Mouse (Mus musculus): ENCODE measurements at regions not wholly inside any gene's neighbourhood (a gene's known extent, or its start where the extent isn't known, plus 50 kb on each side); places are given as distances from the start of the nearest gene placed in this dataset.
A peak's percentile ranks its signal among the peaks of the same experiment; 100 is the strongest.

DNA sequence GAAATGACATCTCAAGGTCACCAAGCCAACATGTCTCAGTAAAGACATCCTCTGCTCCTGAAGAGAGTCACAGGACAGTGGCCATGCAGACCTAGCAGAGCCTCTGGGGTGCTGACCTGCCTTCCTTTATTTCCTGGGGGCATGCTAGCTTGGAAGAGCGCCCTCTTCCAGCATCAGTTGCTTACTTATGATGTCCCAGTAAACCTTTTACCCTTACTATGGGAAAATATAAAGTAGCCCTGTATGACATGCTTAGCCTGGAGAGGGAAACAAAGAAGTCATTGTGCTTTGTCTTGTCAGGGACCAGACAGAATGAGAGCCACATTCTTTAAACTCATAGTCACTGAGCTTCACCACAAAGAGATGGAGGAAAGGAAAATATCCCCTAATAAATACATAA is 82.9 kb downstream of the Postn start:
- no peaks in the 10 kb centered on the region for H3K36me3 ChIP-seq
- peaks cover 17% of the 10 kb centered on the region for H3K4me1 ChIP-seq
- H3K27ac ChIP-seq (replicated peaks): no peak overlapping the region
- DNase-seq (ENCODE audit: low spot score): no peak
- whole genome bisulfite sequencing: 72% methylated on average over 1 of the region's 1 CpGs
- H3K9me3 ChIP-seq (replicated peaks): no peaks in the 10 kb centered on the region
- no peak overlapping the region for H3K4me3 ChIP-seq
- H3K27me3 ChIP-seq (ENCODE audit: low read depth, poor library complexity, severe bottlenecking): no peaks in the 10 kb centered on the region

DNA sequence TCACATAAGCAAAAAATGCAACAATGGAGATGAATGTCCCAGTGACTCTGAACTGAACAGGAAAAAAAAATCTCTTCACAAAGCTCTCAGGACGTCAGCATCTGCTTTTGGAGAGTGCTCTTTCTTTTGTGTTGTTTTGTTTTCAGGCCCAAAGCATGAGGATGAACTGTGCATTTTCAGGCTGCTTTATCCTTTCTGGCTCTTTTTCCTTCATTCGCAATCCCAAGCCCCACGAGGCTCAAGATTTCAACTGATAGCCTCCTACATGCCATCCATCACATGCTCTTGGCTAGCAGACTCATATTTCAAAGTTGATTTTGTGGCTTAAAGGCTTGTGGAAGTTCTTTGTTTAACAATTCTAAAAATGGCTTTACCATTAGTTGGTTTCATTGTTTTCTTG is 86.0 kb downstream of the Postn start:
- DNase-seq (ENCODE audit: low spot score): no peak
- no peaks in the 10 kb centered on the region for H3K27me3 ChIP-seq (ENCODE audit: low read depth, poor library complexity, severe bottlenecking)
- no peak overlapping the region for H3K4me3 ChIP-seq
- peak overlapping the region; percentile 57 for H3K27ac ChIP-seq (replicated peaks)
- H3K9me3 ChIP-seq (replicated peaks): no peaks in the 10 kb centered on the region
- peaks cover 17% of the 10 kb centered on the region for H3K4me1 ChIP-seq
- 41% methylated on average over 3 of the region's 3 CpGs for WGBS
- H3K36me3 ChIP-seq: no peaks in the 10 kb centered on the region

DNA sequence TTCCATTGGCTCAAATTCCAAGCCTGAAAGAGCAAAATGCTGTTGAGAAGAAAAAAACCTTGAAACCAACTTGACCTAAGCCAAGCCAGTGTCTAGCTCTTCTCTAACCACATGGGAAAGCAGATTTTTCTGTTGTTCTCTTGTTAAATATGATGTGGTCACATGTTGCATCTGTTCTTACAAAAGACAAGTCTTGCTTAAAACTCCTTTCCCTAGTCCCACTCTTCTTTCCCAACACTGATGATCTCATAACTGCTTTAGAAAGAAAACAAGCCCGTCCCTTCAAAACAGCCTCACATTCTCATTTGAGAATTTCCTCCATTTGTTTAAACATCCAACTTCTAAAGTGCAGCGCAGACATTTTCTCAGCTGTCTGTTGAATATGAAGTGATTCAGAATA is 96.5 kb downstream of the Postn start:
- no peaks in the 10 kb centered on the region for H3K4me1 ChIP-seq
- no peak overlapping the region for H3K4me3 ChIP-seq
- H3K27me3 ChIP-seq (ENCODE audit: low read depth, poor library complexity, severe bottlenecking): no peaks in the 10 kb centered on the region
- whole genome bisulfite sequencing: 91% methylated on average over 2 of the region's 2 CpGs
- H3K27ac ChIP-seq (replicated peaks): no peak overlapping the region
- H3K36me3 ChIP-seq: no peaks in the 10 kb centered on the region
- peaks cover 3% of the 10 kb centered on the region; the same call in 1 of the 2 replicates for H3K9me3 ChIP-seq (replicated peaks)
- no peak for DNase-seq (ENCODE audit: low spot score)

DNA sequence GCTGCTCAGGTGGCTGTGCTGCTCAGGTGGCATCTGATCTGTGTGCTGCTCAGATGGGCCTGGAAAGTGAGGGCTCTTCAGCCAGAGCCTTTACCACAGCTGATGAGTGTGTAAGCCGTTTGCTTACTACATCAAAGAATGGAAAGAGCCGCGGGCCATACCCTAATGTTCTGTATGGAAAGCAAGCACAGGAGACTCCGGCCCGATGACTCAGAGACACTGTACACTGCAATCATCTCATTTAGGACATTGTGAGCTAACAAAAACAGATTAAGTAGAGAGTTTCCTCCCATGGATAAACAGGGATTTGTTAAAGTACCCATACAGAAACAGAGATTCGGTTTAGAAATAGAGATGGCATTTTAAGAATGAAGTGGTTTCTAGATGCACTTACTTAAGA is 100.5 kb downstream of the Postn start:
- Histone ChIP-seq H3K27ac (replicated peaks) (no peak overlapping the region), H3K4me3 (no peak overlapping the region), H3K9me3 (replicated peaks) (peaks cover 3% of the 10 kb centered on the region; the same call in 1 of the 2 replicates), H3K27me3 (ENCODE audit: low read depth, poor library complexity, severe bottlenecking) (no peaks in the 10 kb centered on the region), H3K36me3 (no peaks in the 10 kb centered on the region), H3K4me1 (no peaks in the 10 kb centered on the region)
- WGBS: 94% methylated on average over 6 of the region's 6 CpGs
- DNase-seq (ENCODE audit: low spot score): no peak

DNA sequence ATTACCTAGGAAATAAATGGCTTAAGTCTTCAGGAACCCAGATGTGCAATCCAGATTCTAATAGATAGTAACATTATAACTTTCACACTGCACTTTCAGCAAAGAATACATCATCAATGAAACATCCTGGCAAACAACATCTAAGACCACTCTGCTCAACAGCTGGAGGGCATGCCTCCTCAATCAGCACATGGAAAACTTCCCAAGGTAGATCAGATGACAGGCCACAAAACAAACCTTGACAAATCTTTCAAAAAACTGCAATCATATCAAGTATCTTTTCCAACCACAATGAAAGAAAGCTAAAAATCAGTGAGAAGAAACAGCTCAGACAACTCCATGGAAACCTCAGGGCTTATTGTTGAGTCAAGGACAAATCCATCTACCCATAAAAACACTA is 105.2 kb downstream of the Postn start:
- Histone ChIP-seq H3K36me3 (no peaks in the 10 kb centered on the region), H3K4me1 (no peaks in the 10 kb centered on the region), H3K4me3 (no peak overlapping the region), H3K27ac (replicated peaks) (no peak overlapping the region), H3K9me3 (replicated peaks) (peaks cover 3% of the 10 kb centered on the region; the same call in 1 of the 2 replicates), H3K27me3 (ENCODE audit: low read depth, poor library complexity, severe bottlenecking) (no peaks in the 10 kb centered on the region)
- DNase-seq (ENCODE audit: low spot score): no peak

DNA sequence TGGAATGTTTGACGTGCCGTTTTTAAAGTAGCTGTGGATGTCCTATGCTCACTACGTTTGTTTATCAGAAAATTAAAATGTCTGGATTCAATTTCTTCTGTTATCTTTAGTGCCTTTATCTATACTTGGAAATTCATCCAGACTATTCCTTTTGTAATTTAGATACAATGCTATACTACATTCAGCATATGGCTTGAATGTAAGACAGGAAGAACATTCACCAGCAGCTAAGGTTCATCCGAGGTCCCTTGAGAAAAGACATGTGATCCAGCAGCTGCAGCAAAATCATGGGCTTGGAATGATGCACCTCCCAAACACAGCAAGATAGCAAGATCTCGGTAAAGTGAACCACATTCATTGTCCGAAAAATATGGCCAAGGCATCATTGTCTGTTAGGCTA is 113.3 kb downstream of the Postn start:
- Histone ChIP-seq H3K4me3 (no peak overlapping the region), H3K27me3 (ENCODE audit: low read depth, poor library complexity, severe bottlenecking) (no peaks in the 10 kb centered on the region), H3K36me3 (no peaks in the 10 kb centered on the region), H3K27ac (replicated peaks) (no peak overlapping the region), H3K9me3 (replicated peaks) (no peaks in the 10 kb centered on the region), H3K4me1 (no peaks in the 10 kb centered on the region)
- 87% methylated on average over 6 of the region's 6 CpGs for WGBS
- no peak for DNase-seq (ENCODE audit: low spot score)

DNA sequence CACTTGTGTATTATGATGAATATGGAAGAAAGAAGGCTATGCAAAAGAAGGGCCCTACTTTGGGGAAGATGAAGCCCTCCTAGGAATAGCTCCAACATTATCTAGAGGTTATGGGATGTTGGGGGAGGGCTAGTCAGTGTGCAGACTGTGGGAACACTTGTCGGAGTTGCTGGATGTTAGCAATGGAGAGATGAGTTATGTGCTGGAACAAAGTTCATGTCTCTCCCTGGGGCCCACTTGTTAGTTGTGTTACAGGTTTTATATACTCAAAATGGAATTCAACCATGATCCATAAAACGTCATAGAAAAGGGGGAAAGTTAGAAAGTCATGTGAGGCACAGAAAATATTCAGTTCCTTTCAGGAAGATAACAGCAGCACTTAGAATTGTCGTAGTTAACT is 115.0 kb downstream of the Postn start:
- WGBS: 85% methylated on average over 3 of the region's 3 CpGs
- Histone ChIP-seq H3K27ac (replicated peaks) (no peak overlapping the region), H3K4me1 (no peaks in the 10 kb centered on the region), H3K9me3 (replicated peaks) (no peaks in the 10 kb centered on the region), H3K27me3 (ENCODE audit: low read depth, poor library complexity, severe bottlenecking) (no peaks in the 10 kb centered on the region), H3K36me3 (no peaks in the 10 kb centered on the region), H3K4me3 (no peak overlapping the region)
- DNase-seq (ENCODE audit: low spot score): no peak

DNA sequence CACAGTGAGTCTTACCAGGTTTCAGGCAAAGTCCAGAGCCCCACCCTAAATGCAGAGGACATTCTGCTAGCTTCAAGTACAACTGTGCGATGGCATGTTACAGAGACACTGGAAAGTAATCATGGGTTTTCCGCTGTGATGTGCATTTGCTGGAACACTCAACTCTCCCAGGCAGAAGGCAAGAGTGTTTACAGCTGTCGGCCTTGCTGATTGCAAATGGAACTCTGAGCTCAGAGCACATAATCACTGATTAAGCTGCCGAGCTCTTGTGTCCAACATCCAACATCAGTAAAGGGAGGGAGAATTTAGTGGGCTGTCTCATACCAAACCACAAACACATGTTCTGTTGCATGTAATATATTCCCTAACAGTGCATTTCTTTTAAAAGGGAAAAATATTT is 117.1 kb downstream of the Postn start:
- DNase-seq (ENCODE audit: low spot score): no peak
- Histone ChIP-seq H3K9me3 (replicated peaks) (no peaks in the 10 kb centered on the region), H3K4me3 (no peak overlapping the region), H3K4me1 (no peaks in the 10 kb centered on the region), H3K36me3 (no peaks in the 10 kb centered on the region), H3K27me3 (ENCODE audit: low read depth, poor library complexity, severe bottlenecking) (no peaks in the 10 kb centered on the region), H3K27ac (replicated peaks) (no peak overlapping the region)
- 90% methylated on average over 4 of the region's 4 CpGs for WGBS

DNA sequence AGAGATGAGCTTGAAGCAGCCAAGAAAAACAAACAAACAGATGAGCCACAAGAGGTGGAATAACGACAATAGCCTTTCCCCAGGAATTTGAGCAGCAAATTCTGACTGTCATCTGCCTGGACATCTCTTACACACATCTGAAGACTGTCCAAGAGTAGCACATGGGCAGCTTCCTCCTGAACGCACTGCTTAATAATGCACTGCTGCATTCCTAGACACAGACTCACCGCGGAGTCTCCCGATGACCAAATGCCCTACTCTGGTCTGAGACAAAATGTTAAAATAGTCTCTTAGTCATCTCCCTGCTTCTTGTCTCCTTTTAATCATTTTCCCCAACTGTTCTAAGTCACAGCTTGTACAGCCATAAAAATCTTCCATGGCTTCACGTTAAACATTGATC is 119.3 kb downstream of the Postn start:
- no peak for DNase-seq (ENCODE audit: low spot score)
- WGBS: 91% methylated on average over 6 of the region's 6 CpGs

DNA sequence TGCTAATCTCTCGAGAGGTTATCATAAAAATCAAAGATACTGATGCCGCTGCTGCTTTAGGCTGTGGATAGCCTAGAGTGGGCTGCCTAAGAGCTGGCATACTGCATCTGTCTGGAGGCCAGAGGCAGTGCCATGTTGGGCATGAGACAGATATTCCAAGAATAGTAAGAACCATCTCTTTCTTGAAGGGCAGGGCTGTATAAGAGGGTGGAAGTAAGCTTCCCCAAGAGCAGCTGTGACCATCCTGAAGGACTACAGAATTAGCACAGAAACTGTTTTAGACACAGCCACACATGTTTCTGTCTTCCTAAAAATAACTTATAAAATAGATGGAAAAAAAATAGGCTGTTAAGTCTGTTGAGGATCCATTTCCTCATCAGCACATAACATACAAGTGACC is 126.4 kb downstream of the Postn start:
- Histone ChIP-seq H3K4me1 (no peaks in the 10 kb centered on the region), H3K27me3 (ENCODE audit: low read depth, poor library complexity, severe bottlenecking) (no peaks in the 10 kb centered on the region), H3K9me3 (replicated peaks) (no peaks in the 10 kb centered on the region), H3K4me3 (no peak overlapping the region), H3K36me3 (no peaks in the 10 kb centered on the region), H3K27ac (replicated peaks) (no peak overlapping the region)
- WGBS: 96% methylated on average over 2 of the region's 2 CpGs
- DNase-seq (ENCODE audit: low spot score): no peak

More for the DNA sequence above, 119.3 kb downstream of the Postn start:
- Histone ChIP-seq H3K9me3 (replicated peaks) (no peaks in the 10 kb centered on the region), H3K27ac (replicated peaks) (no peak overlapping the region), H3K27me3 (ENCODE audit: low read depth, poor library complexity, severe bottlenecking) (no peaks in the 10 kb centered on the region), H3K4me3 (no peak overlapping the region), H3K4me1 (no peaks in the 10 kb centered on the region), H3K36me3 (no peaks in the 10 kb centered on the region)

DNA sequence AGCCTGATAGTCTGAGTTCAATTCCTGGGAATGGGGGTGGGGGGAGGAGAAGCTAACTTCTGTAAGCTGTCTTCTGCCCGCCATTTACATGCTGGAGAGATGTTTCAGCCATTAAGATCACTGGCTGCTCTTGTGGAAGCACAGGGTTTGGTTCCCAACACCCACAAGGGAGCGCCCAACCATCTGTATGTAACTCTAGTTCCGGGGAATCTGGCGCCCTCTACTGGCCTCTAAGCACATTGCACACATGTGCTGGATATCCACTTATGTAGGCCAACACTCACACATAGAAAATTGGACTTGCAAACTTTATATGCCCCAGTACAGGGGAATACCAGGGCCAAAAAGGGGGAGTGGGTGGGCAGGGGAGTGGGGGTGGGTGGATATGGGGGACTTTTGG is 126.9 kb downstream of the Postn start:
- 69% methylated on average over 4 of the region's 4 CpGs for WGBS
- DNase-seq (ENCODE audit: low spot score): no peak
- Histone ChIP-seq H3K4me1 (no peaks in the 10 kb centered on the region), H3K27ac (replicated peaks) (no peak overlapping the region), H3K36me3 (no peaks in the 10 kb centered on the region), H3K9me3 (replicated peaks) (no peaks in the 10 kb centered on the region), H3K27me3 (ENCODE audit: low read depth, poor library complexity, severe bottlenecking) (no peaks in the 10 kb centered on the region), H3K4me3 (no peak overlapping the region)

DNA sequence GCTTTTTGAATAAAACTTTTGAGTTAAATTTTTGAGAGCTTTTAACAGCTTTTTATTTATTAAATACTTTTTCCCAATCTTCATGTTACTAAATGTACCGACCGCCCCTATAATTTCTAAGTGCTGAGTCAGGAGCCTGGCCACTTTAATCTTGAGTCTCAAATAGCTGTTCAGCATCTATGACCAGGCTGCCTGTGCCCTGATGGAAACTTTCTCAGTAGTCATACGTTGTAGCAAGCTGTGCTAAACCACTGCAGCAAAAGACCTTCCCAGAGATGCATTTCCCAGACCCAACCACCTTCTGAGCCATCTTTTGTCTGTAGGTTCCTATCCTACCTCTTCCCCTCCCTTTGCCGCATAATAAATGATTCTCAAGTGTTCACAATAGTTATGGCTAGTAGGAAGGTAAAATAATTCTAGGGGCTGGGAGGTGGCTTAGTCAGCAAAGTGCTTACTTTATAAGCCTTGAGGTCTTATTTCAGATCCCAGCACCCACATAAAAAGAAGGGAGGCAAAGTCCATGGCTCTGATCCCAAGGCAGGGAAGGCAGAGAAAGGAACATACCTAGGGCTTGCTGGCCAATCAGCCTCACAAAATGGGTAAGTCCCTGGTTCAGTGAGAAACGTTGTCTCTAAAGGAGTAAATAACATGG is 129.5 kb downstream of the Postn start:
- H3K9me3 ChIP-seq (replicated peaks): no peaks in the 10 kb centered on the region
- H3K27ac ChIP-seq (replicated peaks): no peak overlapping the region
- H3K36me3 ChIP-seq: no peaks in the 10 kb centered on the region
- no peaks in the 10 kb centered on the region for H3K27me3 ChIP-seq (ENCODE audit: low read depth, poor library complexity, severe bottlenecking)
- H3K4me3 ChIP-seq: no peak overlapping the region
- 87% methylated on average over 5 of the region's 5 CpGs for WGBS
- DNase-seq (ENCODE audit: low spot score): no peak
- H3K4me1 ChIP-seq: no peaks in the 10 kb centered on the region

DNA sequence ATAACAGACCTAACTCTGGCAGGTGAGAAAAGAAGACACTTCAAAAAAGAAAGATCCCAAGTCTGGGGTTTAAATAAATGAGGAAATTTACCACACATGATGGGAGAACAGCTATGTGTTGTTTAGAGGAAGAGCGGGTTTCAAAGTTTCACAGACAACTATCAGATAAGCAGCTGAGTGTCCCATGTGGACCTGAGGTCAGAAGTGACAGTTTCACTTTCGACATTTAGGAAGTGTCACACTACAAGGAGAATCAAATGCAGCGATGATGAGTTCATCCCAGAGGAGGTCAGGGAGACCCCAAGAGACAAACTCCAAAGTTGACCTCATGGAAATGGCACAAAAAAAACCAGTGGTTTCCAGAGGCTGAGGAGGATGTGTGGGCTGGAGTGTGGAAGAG is 132.7 kb downstream of the Postn start:
- Histone ChIP-seq H3K27ac (replicated peaks) (no peak overlapping the region), H3K4me3 (no peak overlapping the region), H3K36me3 (no peaks in the 10 kb centered on the region), H3K4me1 (no peaks in the 10 kb centered on the region), H3K9me3 (replicated peaks) (no peaks in the 10 kb centered on the region), H3K27me3 (ENCODE audit: low read depth, poor library complexity, severe bottlenecking) (no peaks in the 10 kb centered on the region)
- 88% methylated on average over 3 of the region's 3 CpGs for WGBS
- no peak for DNase-seq (ENCODE audit: low spot score)

DNA sequence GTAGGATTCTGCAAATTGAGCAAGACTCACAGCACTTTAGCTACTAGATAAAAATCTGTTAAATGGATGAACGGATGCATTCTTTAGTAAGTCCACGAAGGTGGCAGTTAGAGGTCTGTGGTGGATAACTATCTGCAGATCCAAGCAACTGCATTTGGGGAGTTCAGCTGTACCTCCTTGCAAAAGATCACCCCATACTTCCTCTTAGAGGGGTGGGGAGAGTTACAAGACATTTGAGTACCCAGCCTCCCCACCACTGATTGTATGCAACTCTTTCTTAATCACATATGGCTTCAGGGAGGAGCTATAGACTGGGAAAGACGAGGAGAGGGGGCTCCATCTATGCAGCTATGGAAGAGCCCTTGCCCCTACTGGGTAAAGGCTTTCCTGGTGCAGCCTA is 144.1 kb downstream of the Postn start:
- Histone ChIP-seq H3K4me3 (no peak overlapping the region), H3K27ac (replicated peaks) (no peak overlapping the region), H3K4me1 (no peaks in the 10 kb centered on the region), H3K9me3 (replicated peaks) (no peaks in the 10 kb centered on the region), H3K36me3 (no peaks in the 10 kb centered on the region), H3K27me3 (ENCODE audit: low read depth, poor library complexity, severe bottlenecking) (no peaks in the 10 kb centered on the region)
- 74% methylated on average over 3 of the region's 3 CpGs for WGBS
- DNase-seq (ENCODE audit: low spot score): no peak

Data from midbrain, embryonic 10.5 days (tissue).